Mouse (Mus musculus) urinary bladder, postnatal 14 days (tissue): ENCODE results near the gene Rbm45.

Experiments
- DNase-seq: peaks from one replicate; pipeline ENCODE4 v3.0.0; 2021; ENCODE audit warnings: low spot score

Gene Rbm45

GRCm38 (mm10) chr2:76369821-76370655 is at the start of gene Rbm45:
Rbm45 (plus strand) TSS chr2:76369984.
- peak; percentile 90 for DNase-seq

- no peak for DNase-seq
Observed at GRCm38 (mm10) chr2:76320336-76320735, 49.4 kb upstream of the Rbm45 start.

GRCm38 (mm10) chr2:76323185-76323875 is 46.5 kb upstream of the Rbm45 start:
- DNase-seq: no peak

- no peak for DNase-seq
Observed at GRCm38 (mm10) chr2:76324463-76324862, 45.3 kb upstream of the Rbm45 start.

- DNase-seq: no peak
Observed at GRCm38 (mm10) chr2:76326161-76326560, 43.6 kb upstream of the Rbm45 start.

GRCm38 (mm10) chr2:76330081-76330480 is 39.7 kb upstream of the Rbm45 start:
- no peak for DNase-seq

- DNase-seq: no peak
Observed at GRCm38 (mm10) chr2:76332161-76332805, 37.5 kb upstream of the Rbm45 start.

GRCm38 (mm10) chr2:76334596-76334995 is 35.2 kb upstream of the Rbm45 start:
- DNase-seq: no peak

GRCm38 (mm10) chr2:76338215-76339156 is 31.3 kb upstream of the Rbm45 start, which contains the start of gene Pde11a:
Pde11a (minus strand) TSS chr2:76338774.
- peak; percentile 12 for DNase-seq

- DNase-seq: no peak
Observed at GRCm38 (mm10) chr2:76342146-76342545, 27.6 kb upstream of the Rbm45 start.

GRCm38 (mm10) chr2:76347839-76348238 is 21.9 kb upstream of the Rbm45 start:
- no peak for DNase-seq

- DNase-seq: no peak
Observed at GRCm38 (mm10) chr2:76360226-76360625, 9.6 kb upstream of the Rbm45 start, which contains the start of gene Cyct. Cyct (minus strand) TSS chr2:76360450.

- no peak for DNase-seq
Observed at GRCm38 (mm10) chr2:76362111-76362510, 7.7 kb upstream of the Rbm45 start.

GRCm38 (mm10) chr2:76365811-76366210 is 4.0 kb upstream of the Rbm45 start:
- DNase-seq: no peak

GRCm38 (mm10) chr2:76367188-76367922 is 2.4 kb upstream of the Rbm45 start:
- peak; percentile 88 for DNase-seq

GRCm38 (mm10) chr2:76368861-76369660 is 723 bp upstream of the Rbm45 start:
- no peak for DNase-seq

- DNase-seq: no peak
Observed at GRCm38 (mm10) chr2:76370656-76370922, 805 bp downstream of the Rbm45 start.

GRCm38 (mm10) chr2:76372244-76372643 is 2.5 kb downstream of the Rbm45 start:
- DNase-seq: no peak

GRCm38 (mm10) chr2:76374544-76375206 is 4.9 kb downstream of the Rbm45 start:
- DNase-seq: no peak

- DNase-seq: no peak
Observed at GRCm38 (mm10) chr2:76378646-76379045, 8.9 kb downstream of the Rbm45 start.
